Mouse (Mus musculus) WW6 (cell line): ENCODE results near the gene Mad1l1.

ENCODE experiments used
- DNase-seq: peaks from one replicate; pipeline ENCODE4 v3.0.0-alpha.2; 2013; ENCODE audit warnings: low read depth, low spot score

The Mad1l1 gene

GRCm38 (mm10) chr5:139959741-139960140, 361.6 kb downstream of the Mad1l1 start:
- DNase-seq: no peak
